Mouse (Mus musculus): Measurements from ENCODE around the gene Rps16. TPM values are rescaled to one million over a fixed set of nuclear protein-coding genes. Genes with fewer than 3 reads are reported as not detected.

The Rps16 gene
- total RNA-seq, 2 experiments from 2014 or later, result 1,647 to 1,689 TPM

DNA sequence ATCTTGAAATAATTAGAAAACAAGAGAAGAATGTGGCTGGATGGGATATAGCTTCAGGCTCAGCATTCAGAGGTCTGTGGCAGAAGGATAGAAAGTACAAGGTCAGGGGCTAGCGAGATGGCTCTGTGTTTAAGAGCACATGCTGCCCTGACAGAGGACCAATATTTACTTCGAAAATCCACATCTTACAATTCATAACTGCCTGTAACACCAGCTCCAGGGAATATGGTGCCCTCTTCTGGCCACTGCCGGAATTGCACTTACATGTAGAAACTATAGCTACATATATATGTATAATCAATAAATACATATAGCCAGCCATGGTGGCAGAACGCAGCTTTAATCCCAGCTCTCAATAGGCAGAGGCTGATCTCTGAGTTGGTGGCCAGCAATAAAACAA, 5.8 kb upstream of the Rps16 start:
- no peak for DNase-seq (ENCODE audit: low spot score in 2 of 2)

DNA sequence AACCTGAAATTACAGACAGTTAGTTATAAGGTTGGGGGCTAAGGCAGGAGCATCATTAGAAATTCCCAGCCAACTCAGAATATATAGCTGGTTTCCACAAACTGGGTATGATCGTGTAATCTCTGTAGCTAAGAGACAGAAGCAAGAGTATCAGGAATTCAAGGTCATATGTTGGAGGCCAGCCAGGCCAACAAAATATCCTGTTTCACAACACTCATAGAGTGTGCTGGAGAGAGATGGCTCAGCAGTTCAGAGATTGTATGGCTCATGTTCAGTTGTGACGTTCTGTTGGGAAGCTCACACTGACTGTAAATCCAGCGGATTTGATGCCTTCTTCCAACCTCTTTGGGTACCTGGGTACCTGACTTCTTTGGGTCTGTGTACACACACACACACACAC, 2.7 kb upstream of the Rps16 start:
- no peak for DNase-seq (ENCODE audit: low spot score in 2 of 2)

DNA sequence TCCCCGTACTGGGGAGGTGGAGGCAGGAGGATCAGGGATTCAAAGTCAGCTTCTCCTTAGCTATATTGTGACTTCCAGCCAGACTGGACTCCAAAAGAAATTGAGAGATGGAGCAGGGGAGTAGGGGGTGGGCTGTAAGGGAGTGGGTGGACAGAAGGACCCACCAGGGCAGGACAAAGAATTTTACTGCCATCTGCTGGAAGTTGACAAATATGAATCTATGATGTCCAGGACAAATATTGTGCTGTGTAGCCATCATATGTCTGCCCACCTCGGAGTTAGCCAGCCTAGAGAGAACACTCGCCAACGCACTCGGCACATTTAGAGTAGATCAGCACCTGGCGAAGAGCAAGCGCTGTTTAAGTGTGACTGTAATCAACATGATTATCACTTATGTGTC, 1.9 kb upstream of the Rps16 start:
- DNase-seq (ENCODE audit: low spot score in 2 of 2), result no peak

DNA sequence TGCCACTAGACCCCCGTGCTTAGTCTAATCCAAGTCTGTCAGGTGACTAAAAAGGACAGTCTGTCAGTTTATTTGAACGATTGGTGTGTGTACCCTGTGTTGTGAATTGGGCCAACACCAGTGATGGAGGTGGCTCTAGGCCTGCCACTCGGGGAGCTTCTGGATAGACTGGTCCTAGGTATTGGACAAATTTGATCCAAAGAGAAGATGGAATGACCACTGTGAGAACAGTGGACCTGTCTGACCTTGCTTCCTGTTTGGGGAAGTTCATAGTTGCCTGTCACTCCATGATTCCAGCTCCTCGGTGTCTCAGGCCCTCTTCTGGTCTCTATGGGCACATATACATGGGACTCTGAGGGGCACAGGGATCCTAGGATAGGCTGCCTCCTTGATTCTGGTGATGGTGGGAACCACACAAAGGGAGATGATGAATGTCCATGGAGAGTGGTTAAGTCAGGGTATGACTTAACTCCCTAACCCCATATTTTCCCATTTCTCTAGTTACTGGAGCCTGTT, 1.3 kb downstream of the Rps16 start:
- no peak for DNase-seq (ENCODE audit: low spot score in 2 of 2)

DNA sequence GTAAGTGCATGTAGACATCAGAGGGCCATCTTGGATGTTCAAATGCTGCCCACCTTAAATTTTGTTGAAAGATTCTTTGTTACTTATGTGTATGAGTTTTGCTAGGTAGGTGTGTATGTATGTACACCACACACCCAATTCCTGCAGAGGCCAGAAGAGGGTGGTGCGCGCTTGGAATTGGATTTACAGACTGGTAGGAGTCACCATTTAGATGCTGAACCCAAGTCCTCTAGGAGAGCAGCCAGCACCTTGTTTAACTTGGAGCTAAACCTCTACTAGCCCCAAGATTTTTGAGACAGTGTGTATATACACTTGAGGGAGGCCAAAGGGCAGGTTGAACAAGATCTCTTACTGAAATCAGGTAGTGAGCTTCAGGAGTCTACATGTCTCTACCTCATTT, 2.8 kb downstream of the Rps16 start:
- DNase-seq (ENCODE audit: low spot score in 2 of 2), result no peak

DNA sequence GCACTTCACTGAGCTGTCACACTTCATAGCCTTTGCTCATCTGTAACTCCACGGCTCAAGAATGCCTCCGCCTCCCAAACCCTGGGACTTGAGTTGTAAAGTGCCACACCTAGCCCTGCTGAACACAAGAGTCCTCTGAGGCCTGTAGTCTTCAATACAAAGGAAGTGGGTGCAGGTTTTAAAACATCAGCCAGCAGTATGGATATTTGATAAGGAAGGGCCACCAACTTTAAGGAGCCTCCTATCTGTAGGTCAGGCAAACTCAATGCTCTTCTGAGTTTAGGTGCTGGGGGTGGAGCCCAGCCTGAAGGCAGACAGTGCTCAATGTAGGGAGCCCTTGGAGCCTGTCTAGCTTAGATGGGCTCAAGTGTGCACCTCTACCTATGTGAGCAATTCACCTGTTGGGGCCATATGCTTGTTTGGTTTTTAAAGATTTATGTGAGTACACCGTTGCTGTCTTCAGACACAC, 3.7 kb downstream of the Rps16 start:
- no peak for DNase-seq (ENCODE audit: low spot score in 2 of 2)

DNA sequence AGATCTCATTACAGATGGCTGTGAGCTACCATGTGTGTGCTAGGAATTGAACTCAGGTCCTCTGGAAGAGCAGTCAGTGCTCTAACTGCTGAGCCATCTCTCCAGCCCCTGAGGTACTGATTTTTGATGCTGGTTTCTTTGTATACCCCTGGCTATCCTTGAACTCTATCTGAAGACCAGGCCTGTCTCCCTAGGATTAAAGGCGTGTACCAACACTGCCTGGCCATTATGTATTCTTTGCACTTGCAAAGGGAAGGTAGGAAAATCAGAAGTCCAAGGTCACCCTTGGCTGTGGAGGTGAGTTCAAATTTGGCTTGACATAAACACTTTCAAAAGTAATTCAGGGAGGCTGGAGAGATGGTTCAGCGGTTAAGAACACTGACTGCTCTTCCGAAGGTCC, 4.1 kb downstream of the Rps16 start:
- DNase-seq (ENCODE audit: low spot score in 2 of 2), result no peak

DNA sequence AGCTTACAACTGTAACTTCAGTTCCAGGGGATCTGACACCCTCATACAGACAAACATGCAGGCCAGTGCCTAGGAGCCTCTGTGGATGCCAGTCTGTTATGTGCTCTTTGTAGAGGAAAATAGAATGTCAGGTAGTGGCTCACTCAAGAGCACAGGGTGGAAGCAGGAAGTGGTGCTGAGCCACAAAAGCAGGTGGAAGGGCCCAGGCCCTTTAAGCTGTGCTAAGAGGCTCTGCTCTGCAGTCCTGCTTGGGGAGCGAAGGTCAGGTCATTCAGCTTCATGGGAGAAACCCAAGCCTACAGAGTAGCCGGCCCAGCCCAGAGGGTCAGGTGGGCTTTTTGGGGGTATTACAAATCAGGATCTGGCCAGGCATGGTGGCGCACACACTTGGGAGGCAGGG, 4.8 kb downstream of the Rps16 start:
- DNase-seq (ENCODE audit: low spot score in 2 of 2), result no peak

DNA sequence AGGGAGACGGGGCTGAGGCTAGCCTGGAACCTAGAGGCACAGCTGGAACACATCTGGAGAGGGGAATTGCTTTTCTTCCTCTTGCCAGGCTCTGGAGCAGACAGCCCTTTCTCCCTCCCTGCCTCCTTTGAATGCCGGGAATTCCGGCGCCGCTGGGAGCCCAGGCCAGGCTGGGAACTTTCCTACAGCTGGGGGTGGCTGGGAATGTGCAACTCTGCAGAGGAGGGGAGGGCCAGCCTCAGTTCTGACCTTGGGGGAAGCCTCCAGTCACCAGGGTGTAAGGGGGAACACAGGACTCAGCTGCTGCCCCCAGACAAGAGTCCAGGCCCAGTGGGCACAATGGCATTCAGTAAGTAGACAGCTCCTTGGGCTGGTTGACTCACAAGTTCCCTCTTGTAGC, 6.5 kb downstream of the Rps16 start:
- DNase-seq (ENCODE audit: low spot score in 2 of 2), result no peak

DNA sequence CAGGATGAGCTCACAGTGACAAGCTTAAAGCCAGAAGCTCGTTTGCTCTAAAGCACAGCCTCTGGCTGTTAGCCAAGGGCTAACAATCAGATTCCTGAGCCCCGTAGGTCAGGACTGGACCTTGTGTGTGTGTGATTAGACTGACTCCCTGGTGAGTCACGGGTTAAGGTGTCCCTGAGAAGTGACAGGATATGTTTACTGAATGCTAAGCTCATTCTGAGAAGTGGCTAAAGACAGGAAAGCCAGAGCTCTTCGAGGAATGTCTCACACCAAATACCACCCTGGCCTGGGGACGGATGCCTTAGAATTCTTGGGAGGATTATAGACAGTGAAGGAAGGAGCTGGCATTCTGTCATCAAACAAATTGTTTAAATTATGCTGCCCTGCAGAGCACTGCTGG, 7.5 kb downstream of the Rps16 start:
- DNase-seq (ENCODE audit: low spot score in 2 of 2), result no peak

DNA sequence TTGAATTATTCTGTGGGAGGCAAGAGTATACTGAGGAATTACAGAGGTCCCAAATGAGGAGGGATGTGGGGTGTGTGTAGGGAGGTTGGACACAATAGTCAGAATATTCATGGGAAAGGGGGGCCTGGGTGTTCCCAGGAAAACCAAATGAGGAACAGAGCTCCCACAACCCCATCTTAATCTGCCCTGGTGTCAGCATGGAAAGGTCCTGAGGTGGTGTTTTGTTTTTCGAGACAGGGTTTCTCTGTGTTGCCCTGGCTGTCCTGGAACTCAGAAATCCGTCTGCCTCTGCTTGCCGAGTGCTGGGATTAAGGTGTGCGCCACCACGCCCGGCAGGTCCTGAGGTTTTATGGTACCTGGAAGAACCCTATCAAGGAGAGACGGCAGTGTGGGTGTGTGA, 8.0 kb downstream of the Rps16 start:
- DNase-seq (ENCODE audit: low spot score in 2 of 2), result peak in 1 of 2 experiments; percentile 2

DNA sequence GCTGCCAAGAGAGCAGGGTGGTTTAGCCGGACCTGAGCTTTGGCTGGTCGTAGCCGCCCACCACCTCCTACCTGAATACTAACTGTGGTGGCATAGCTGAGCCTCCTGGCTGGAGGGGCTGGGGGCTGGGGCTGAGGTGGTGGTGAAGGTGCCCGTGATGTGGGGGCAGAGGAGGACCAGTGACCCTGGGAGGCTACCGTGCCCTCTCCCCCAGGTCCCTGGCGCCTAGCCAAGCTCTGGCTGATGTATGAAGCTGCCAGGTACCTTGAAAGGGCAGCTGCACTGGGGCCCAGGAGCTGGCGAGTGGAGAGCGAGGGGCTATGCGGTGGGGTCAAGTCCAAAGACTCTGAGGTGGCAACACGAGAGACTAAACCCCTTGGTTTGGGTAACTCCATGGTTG, 9.4 kb downstream of the Rps16 start:
- peak in 1 of 2 experiments; percentile 3 for DNase-seq (ENCODE audit: low spot score in 2 of 2)

DNA sequence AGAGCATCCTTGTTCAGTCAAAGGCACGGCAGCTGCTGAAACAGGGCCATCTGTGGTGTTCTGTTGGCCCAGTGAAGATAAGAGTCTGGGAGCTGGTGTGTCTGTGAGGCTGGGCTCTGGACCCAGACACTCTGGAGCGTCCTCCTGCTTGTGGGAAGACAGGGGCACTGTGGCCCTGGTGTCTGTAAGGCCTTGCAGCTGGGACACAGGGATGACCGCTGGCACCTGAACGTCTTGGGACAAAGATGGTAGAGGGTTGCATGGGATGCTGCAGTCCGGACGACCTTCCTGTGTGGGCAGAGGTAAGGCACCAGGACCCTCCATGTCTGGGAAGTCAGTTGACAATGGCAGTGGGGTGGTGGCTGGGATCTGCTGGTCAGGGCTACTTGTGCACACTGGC, 9.8 kb downstream of the Rps16 start:
- peak in 1 of 2 experiments; percentile 2 for DNase-seq (ENCODE audit: low spot score in 2 of 2)

DNA sequence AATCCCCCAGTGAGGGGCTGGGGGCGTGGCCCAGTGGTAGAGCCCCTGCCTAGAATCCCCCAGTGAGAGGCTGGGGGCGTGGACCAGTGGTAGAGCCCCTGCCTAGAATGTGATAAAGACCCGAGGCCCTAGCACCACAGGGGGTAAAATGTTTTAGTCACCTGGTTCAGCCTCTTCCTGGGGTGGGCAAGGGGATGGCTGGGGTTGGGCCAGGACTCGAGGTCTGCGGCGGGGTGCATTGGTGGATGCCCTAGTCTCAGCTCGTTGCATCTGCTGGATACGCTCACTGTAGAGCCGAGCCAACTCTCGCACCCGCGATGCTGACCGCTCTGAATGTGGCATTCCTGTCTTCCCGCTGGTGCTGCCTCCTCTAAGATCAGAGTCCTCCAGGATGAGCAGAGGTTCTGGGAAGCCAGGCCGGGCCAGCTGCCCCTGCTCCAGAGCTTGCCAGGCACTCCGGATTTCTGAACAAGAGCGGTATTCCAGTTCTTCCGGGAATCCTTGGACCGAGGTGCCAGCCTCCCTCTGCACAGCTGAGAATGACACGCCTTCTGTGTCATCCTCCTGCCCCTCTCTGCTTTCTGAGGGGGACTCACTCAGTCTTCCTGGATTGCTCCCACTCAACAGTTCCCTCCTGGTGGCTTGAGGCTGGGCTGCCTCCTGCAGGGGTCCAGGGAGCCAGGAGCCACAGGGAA, 11.3 kb downstream of the Rps16 start:
- no peak for DNase-seq (ENCODE audit: low spot score in 2 of 2)

DNA sequence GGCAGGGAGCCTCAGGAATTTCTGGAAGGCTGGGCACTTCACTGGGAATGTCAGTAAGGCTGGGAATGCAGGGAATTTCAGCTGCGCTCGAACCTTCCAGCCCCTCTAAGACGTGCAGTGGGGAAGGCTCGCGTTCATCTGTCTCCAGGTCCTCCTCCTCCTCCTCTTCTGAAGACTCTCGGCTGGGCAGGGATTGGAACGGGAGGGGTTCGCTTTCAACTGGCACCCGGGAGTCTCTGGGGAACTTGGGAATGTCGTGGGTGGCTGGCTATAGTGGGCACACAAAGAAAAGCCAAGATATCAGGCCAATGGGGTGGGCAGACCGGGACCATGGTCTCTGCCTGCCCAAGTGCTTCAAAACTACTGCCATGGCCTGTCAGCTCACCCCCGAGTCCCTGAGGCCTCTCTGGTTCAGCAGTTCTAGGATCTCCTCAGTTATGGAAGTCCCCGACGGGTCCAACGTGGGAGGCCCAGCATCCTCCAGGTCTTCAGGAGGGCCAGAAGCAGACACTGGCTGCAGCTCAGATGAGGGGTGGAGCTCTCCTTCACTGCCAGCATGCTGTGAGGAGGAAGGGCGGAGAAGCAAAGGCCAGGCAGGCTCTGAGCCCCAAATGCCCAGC, 12.1 kb downstream of the Rps16 start:
- DNase-seq (ENCODE audit: low spot score in 2 of 2), result no peak

DNA sequence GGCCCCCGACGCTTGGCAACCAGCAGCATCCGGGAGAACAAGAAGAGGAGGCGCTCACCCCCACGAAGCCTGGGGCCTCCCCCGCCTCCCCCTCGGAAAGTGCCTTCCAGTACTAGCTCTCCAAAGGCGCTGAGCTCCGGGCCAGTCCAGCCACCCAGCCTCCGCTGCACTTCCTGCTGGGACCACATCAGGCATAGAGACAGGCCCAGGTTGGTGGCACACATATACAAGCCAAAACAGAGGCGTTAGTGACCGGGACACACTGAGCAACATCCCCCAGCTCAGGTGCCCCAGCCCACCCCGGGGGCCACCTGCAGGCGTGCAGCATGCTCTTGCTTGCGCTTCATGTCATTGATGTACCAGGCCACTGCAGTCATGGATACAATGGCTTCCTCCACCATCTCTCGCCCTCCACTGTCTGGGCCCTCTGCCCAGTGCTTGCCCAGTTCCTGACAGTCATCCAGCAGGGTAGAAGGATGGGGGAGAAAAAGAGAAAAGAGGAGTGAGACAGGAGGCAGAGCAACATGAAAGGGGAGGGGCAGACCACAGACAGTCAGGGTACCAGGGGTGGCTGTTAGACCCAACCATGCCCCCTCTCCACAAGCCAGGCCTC, 17.3 kb downstream of the Rps16 start:
- DNase-seq (ENCODE audit: low spot score in 2 of 2), result no peak

DNA sequence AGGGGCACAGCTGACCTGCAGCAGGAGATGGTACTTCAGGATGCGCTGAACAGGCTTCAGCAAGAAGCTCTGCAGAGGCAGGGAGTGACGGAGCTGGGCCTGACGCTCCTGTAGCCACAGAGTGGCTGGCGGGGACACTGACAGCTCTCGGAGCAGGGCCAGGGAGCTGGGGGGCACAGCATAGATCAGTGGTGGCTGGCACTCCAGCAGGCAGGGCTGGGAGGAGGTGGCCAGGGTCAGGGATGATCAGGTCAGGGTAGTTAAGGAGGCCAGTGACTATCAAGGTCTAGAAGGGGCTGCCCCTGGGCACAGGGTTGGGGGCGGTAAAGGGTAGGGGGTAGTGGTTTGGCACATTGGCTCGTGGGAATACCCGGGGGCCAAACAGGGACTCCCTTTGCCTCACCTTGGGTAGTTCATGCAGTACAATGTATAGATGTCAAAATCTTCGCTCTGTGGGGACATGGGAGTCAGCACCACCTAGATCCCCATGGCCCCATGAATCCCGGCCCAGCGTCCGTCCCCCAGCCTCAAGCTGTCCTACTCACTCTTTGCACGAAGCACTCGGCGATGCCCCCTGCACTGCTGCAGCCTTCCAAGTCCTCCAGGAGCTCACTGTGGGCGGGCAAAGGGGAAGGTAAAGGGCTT, 17.9 kb downstream of the Rps16 start:
- no peak for DNase-seq (ENCODE audit: low spot score in 2 of 2)

DNA sequence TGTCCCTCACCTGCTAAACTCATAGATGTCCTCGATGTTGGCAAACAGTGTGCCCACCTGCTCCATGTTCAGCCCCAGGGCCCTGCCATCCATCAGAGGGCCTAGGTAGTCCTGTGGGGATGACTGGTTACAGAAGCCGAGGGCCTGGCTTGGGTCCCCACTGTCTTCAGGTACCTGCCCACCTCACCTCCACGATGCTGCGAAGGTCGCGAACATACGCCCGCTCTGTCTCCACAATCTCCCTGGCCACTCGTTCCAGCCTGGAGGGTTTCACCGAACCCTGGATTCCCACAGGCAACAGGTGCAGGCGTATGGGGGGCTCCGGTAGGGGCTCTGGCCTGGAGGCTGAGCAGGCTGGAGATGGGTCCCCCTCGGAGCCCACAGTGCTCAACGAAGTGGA, 19.6 kb downstream of the Rps16 start:
- DNase-seq (ENCODE audit: low spot score in 2 of 2), result no peak

DNA sequence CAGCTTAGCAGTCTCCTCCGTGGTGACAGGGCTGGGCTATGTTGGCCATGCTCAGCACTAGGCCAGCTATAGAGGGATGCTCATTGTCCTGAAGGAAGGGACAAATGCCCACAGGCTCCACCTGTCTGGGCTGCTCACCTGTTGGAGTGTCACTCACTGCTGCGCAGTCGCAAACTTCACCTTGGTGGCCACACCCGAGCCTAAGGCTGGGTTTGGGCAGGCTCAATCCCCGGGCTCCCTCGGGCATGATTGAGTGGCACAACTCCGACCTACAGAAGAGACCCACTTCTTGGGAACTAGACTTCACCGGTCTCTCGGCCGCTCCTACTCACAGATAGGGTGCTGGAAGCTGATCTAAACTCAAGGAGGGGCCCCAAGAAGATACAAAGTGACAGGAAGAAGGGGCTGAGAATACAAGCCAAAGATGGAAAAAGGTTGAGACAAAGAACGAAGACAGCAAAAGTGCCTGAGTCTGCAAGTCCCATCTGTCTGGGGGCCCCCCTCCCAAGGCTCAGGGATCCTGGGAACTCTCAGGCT, 20.6 kb downstream of the Rps16 start:
- DNase-seq (ENCODE audit: low spot score in 2 of 2), result no peak

DNA sequence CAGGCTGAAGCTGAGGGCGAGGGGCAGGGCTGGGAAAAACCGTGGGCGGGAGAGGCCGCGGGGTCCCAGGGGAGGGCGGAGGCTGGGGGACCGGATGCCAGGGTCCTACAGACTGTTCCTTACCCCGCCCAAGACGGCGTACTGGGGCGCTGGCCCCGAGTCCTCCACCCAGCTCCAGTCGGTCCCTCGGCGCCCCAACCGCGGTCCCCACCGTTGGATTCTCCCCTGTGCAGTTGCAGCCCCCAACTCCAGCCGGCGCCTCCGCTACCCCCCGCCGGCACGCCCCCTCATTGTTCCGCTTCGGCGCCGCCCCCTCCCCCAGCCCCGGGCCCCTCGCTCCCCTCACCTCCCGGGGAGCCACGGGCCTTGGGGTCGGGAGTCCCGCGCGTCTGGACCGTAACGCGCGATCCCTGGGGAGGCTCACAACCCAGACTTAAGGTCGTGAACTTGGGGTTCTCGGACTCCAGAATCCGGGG, 21.1 kb downstream of the Rps16 start:
- DNase-seq (ENCODE audit: low spot score in 2 of 2), result no peak

Data from adrenal gland, postnatal 4 days (tissue).